Mouse (Mus musculus): Measurements from ENCODE around the gene Gspt2.
"Not testable (repeated sequence)": the region's sequence is repeated elsewhere in the genome, so short reads cannot be mapped to it uniquely, and the experiment has no call there.

The Gspt2 gene

DNA sequence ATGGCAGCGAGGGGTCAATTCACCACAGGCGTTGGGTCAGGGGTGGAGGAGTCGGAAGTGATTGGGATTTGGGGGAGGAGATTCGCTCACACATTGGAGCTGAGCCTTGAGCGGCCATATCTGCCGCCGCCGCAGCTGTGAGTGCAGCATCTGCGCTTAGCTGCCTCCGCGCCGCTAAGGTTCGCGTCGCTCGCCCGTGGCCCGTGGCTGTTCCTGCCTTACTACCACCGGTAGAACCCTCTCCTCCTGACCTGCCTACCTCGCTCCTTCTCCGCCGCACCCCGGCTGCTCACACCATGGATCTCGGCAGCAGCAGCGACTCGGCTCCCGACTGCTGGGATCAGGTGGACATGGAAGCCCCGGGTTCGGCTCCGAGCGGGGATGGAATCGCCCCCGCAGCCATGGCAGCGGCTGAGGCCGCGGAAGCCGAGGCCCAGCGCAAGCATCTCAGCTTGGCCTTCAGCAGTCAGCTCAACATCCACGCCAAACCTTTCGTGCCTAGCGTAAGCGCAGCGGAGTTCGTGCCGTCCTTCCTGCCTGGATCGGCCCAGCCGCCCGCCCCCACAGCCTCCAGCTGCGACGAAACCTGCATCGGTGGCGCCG, at the start of gene Gspt2:
Gene Gspt2, plus strand, starts transcription at position 109 of the 603 bp plus-strand sequence.
- DNase-seq (ENCODE audit: extremely low read depth, insufficient read length, low spot score) = no peak

DNA sequence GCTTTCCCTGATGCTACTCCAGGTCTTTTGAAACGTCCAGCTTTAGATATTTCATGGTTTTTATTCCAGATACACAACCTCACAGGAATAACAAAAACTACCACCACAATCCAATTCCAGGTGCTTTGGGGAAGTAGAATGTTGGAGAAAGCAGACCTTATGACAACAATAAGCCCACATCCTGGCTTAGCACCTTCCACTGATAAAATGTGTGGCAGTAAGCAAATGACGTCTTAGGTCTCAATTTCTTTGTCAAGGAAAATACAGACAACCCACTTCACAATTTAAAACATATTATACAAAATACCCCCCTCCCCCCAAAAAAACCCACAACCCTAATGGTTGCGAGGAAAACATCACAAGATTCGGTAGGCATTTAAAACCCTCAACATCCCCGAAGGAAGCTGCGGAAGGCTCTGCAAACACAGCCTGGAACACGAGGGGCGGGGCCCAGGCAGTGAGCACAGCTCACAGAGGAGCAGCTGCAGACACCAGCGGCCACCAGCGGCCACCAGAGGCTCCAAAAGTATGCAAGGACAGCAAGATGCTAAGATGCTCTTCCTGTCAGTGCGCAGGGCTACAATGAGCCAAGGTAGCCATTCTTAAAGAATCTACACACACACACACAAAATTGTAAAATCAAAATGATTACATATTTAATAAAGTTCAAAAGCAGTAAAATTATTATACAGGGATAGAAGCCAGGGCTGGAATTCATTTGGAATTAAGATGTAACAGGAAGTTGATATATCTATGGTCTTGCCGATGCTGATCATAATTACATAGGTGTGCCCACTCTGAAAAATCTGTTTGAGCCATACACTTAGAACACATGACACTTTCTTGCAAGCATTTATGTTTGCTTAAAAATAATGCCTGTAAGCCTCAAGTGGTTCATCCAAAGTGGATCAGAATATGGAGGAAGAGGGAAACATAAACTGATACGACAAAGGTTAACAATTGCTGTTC, 10.8 kb upstream of the Gspt2 start:
- peak; percentile 53 for DNase-seq (ENCODE audit: extremely low read depth, insufficient read length, low spot score)

DNA sequence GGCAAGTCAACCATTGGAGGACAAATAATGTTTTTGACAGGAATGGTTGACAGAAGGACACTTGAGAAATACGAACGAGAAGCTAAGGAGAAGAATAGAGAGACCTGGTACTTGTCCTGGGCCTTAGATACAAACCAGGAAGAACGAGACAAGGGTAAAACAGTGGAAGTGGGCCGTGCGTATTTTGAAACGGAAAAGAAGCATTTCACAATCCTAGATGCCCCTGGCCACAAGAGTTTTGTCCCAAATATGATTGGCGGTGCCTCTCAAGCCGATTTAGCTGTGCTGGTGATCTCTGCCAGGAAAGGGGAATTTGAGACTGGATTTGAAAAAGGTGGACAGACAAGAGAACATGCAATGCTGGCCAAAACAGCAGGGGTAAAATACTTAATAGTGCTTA, 1.0 kb downstream of the Gspt2 start:
- DNase-seq (ENCODE audit: extremely low read depth, insufficient read length, low spot score) = no peak

DNA sequence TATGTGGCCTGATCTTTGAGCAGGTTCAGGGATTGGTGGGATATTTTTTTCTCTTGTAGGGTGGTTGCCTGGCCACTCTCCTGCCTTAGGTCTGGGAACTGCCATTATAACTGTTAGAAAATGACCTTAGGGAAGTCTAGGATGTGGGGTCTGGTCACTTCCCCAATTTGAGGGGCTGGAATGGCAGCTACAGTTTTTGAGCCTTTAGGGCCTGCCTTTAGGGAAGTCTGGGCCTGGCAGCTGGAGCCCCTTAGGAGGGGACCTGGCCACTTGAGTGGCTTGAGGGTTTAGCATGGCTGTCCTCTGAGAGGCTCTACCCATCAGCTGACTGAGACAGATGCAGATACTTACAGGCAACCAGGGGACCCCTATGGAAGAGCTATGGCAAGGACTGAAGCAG, 12.7 kb downstream of the Gspt2 start:
- no peak for DNase-seq (ENCODE audit: extremely low read depth, insufficient read length, low spot score)

DNA sequence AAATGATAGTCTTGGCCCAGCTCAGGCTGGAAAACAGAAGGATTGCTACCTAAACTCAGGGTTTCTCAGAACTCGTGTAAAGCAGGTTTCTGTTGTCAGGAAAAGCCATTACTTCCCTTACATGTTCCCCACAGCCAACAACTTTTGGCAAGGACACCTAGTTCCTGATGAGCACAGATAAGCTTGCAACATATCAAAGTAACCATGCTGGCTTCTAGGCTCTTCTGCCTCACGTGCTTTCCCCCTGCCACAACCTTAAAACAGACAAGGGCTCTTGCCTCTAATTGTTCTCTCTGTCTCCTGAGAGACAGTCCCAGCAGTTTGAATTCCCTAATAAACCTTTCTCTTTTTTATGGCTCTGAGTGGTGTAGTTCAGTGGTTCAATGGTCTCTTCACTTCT, 21.9 kb downstream of the Gspt2 start:
- no peak for DNase-seq (ENCODE audit: extremely low read depth, insufficient read length, low spot score)

DNA sequence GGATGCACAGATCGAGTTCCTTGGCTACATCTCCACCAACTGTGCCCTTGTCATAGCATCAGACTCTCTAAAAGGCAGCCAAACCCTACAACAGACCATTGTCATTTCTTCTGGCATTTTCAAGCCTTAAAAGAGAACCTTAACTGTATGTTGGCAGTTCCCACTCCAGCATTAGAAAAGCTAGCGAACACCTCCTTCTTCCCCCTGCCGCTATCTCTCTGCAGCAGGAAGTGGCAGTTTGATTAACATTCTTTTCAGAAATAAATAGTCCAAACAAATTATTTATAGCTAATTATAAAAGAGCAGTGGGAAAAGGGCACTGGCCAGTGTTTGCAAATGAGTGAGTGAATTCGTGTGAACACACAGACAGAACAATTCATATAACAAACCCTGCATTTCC, 34.9 kb downstream of the Gspt2 start:
- no peak for DNase-seq (ENCODE audit: extremely low read depth, insufficient read length, low spot score)

DNA sequence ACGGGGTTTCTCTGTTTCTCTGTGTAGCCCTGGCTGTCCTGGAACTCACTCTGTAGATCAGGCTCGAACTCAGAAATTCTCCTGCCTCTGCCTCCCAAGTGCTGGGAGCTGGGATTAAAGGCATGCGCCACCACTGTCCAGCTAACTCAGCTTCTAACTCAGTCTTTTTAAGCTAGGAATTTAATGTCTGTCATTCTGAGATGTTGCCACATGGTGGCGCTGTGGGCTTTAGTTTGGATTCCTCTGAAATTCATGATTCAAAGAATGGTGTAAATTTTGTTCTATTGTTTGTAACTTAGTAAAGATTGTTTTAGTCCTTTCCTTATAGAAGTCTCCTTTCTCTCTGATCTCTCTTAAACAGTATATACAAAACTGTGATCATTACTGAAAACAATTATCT, 39.1 kb downstream of the Gspt2 start:
- no peak for DNase-seq (ENCODE audit: extremely low read depth, insufficient read length, low spot score)

DNA sequence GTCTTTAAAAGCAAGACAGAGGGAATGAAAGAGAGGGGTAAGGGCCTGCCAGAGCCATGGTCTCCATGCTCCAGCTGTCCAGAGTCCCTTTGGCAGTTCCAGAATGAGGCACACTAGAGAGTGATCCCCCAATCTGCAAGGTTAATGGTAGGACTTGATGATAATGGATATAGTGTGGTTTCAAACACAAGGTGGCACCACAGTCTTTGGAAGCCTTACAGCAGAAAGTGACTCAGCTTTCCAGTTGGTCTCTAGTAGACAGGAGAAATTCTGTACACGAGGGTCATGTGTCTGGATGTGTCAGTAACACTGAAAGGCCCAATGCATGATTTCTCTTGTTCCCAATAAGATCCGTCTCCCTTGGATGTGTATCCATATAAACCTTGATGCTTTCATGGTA, 45.7 kb downstream of the Gspt2 start:
- not testable (repeated sequence) for DNase-seq (ENCODE audit: extremely low read depth, insufficient read length, low spot score)

DNA sequence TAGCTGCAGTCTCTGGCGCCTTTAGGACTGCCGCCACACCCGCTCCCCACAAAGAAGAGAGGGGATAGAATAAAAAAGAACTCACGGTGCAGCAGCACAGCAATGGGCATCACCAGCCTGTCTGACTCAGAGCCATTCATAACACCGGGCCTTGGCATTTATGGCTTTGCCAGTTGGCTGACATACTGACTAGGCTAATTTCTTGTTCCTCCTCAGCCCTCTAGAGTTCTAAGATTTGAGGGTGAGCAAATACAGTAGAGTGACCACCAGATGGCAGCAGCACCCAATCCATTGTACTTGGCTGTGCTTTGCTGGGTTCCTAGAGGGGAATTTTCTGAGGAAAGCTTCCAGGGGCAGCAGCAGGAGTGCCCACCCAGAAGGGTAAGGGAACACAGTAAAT, 53.7 kb downstream of the Gspt2 start:
- not testable (repeated sequence) for DNase-seq (ENCODE audit: extremely low read depth, insufficient read length, low spot score)
